Mouse (Mus musculus): ENCODE measurements around the gene Zc3h10.
A peak's percentile ranks its signal among the peaks of the same experiment; 100 is the strongest.
"Not testable (repeated sequence)": the region's sequence is repeated elsewhere in the genome, so short reads cannot be mapped to it uniquely, and the experiment has no call there.

The Zc3h10 gene

DNA sequence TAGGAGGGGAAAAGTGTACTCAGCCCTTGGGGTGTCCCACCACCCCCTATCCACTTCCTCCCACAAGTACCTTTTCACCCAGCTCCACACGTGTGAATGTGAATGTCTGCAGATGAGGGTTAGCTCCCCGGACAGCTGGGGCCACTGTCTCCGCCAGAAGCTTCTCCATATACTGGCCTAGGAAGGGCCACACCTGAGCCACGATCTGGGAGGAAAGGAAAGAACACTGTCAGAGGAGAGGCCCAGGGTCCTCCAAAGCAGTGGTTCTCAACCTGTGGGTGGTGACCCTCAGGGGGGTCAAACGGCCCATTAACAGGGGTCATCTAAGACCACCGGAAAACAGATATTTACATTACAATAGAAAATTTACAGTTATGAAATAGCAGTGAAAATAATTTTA is 25.2 kb downstream of the Zc3h10 start:
- DNase-seq: no peak

DNA sequence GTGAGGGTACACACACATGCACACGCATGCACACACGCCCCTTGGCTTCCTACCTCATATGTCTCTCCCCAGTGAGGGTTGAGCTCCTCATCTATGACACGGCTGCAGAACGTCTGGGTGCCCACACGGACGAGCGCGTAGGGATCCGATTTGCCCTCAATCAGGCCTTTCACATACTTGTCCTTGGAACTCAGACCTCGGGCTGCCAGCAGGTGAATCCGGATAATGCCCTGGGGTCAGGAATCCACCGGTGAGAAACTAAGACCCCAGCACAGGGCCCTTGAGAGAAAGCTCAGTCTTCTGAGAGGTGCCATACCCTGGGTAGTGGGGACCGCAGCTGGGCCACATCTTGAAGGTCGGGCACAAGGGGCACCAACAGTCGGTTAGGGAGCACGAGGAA is 27.0 kb downstream of the Zc3h10 start:
- DNase-seq: no peak

DNA sequence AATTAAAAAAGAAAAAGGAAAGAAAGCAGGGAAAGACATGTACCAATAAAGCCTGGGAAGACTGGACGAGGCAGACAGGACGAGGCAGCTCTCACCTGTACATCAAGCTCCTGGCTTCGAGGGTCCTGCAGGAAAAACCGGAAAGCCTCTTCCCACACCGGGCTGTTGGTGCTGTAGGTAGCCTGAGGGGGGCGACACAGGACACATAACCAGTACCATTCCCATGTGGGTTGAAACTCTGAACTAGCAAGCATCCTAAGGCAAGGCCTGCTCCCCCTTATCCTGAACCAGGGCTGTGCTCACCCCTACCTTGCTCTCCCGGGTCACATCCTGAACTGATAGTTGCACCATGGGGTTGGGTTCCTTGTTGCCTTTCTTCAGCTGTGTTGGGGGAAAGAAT is 28.7 kb downstream of the Zc3h10 start:
- DNase-seq: peak; percentile 59

DNA sequence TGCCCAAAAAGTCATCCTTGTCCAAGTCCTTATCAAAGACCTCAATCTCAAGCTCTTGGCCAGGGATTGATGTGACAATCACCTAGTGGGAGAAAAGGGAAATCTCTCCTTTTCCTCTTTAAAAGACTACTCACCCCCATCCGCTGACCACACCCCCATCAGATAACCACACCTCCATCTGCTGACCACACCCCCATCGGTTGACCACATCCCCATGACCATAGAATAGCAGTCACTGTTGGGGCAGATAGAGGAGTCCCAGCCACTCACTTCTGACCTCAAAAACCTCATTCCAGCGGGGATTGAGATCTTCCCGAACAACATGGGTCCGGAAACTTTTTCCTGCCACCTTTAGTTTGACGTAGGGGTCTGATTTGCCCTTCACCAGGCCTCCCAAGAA is 30.9 kb downstream of the Zc3h10 start:
- no peak for DNase-seq

DNA sequence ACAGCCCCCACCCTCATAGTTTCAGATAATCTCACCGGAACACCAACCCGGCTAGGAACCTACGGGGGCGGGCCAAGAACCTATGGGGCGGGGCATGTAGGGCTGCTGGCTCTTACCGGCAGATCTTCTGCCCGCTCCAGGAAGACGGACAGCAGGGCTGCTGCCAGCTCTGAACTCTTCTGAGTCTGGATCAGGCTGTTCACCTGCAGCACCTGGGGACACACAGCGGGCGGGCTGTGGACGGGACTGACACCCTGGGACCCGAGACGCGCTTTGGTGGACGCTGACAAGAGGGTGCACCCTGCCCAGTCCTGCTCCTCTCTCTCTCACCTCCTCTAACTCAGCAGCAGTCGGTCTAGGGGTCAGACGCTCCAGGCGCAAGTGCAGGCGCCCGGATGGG is 31.5 kb downstream of the Zc3h10 start:
- no peak for DNase-seq

DNA sequence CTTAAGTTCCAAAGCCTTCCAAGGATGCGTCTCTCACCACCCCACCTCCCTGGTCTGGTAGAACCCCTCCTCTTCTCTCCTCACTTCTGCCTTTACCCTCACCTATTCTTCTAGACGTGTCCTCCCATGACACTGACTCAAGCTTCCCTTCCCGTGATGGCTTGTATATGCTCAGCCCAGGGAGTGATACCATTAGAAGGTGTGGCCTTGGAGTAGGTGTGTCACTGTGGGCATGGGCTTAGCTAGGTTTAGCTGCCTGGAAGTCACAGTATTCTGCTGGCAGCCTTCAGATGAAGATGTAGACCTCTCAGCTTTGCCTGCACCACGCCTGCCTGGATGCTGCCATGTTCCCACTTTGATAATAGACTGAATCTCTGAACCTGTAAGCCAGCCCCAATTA is 32.5 kb downstream of the Zc3h10 start:
- DNase-seq: no peak

DNA sequence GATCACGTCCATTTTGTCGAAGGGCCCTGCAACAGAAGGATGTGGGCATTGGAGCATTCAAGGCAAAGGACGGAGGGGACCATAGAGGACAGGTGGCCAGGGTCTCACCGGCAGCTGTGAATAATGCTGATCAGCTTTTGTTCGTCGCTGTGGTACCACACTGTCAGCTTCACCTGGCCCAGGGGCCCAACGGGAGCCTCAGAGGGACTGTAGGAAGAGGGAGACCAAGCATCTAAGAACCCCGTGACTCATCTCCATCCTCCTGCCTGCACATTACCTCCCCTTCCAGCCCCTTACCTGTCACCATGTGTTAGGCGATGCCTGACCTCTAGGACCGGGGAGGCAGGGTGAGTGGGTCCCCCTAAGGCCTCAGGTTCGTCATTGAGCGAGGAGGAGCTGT is 35.8 kb downstream of the Zc3h10 start:
- DNase-seq: no peak

DNA sequence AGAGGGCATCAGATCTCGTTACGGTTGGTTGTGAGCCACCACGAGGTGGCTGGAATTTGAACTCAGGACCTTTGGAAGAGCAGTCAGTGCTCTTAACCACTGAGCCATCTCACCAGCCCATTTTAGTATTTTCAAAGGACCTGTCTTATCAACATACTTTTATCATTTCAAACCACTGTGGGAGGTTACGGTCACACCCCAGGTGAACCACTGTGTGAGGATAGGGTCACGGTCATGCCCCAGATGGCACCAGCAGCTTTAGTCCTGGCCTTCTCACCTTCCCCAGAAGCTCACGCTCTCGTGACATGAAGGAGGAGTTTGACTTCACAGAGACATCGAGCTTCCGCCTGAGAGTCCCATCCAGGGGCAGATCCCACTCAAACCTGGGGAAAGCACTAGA is 36.4 kb downstream of the Zc3h10 start:
- DNase-seq: no peak

DNA sequence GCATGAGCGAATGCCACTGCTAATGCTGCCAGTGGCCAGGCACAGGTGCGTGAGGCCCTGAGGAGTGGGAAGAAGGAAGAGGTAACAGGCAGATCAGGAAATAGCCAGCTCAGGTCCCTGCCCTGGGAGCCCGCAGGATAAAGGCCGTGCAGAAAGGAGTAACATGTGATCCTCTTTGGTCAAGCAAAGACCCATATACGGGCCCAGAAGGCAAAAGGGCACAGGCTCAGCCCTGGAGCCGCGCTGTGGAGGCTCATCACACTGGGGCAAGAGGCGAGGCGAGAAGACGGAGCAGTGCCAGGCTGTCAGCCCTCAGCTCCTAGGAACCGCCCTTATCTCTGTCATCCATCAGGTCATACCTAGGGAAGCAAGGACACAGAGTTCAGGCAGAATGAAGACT is 37.3 kb downstream of the Zc3h10 start:
- DNase-seq: no peak

DNA sequence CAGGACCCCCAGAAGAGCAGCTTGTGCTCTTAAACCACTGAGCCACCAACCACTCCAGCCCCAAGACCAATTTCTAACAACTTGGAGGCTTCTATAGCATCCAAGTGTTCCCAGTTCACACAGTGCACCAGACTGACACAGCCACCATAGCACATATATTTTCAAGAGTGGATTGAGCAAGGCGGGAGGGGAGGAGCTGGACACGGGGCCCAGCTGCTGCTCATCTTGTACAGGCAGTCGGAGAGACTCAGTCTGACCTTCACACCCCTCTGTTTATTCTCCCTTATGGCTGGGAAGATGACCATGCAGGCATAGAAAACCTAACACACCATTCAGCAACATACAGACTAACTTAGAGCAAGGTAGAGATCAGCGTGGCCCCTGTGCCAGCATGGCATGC is 37.7 kb downstream of the Zc3h10 start:
- DNase-seq: no peak

DNA sequence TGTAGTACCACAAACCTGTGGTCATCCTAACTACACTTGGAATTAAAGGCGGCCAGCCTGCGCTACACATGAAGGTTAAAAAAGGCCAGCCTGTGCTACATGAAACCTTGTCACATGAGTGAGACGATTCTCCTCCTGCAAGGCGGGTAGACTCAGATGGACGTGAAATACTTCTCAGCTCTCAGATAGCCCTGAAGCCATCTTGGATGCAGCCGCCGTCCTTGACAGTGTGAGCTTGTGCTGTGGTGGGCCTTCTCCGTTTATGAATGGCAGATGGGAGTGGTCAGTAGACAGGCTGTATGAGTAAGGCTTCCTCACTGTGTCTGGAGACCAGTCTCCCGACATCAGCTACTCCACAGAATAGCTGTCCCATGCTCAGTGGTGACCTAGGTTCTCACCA is 38.4 kb downstream of the Zc3h10 start:
- no peak for DNase-seq

DNA sequence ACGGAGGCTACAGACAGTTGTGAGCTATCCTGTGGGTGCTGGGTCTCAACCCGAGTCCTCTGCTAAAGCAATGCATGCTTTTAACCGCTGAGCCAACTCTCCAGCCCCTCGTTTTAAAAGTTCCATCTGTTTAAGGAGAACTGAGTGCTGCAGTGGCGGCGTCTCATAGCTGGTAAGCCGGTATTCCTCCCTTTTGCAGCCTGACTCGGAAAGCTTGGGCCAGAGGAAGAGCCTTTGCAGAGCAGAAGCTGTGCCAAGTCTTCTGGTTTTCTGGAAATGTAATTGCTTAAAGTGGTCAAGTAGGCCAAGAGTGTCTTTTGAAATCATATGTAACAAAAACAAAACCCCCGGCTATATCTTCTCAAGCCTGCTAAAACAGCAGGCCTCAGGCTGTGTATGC is 39.3 kb downstream of the Zc3h10 start:
- DNase-seq: no peak

DNA sequence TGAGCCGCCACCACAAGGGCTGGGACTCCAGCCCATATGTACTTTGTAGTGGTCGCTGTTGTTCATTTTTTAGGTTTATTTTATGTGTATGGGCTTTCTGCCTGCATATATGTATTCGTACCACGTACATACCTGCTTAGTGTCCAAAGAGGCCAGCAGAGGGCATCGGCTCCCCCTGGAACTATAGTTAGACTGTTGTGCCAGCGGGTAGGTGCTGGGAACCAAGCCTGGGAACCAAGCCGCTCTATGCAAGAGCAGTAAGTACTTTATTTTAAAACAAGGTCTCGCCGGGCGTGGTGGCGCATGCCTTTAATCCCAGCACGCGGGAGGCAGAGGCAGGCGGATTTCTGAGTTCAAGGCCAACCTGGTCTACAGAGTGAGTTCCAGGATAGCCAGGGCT is 41.6 kb downstream of the Zc3h10 start:
- no peak for DNase-seq

DNA sequence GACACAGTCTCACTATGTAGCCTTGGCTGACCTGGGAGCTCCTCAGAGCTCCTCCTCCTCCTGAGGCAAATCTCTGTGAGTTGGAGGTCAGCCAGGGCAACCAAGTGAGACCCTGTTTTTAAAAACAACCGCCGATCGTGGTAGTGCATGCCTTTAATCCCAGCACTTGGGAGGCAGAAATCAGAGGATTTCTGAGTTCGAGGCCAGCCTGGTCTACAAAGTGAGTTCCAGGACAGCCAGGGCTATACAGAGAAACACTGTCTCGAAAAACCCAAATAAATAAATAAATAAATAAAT is 42.3 kb downstream of the Zc3h10 start:
- DNase-seq: not testable (repeated sequence)

DNA sequence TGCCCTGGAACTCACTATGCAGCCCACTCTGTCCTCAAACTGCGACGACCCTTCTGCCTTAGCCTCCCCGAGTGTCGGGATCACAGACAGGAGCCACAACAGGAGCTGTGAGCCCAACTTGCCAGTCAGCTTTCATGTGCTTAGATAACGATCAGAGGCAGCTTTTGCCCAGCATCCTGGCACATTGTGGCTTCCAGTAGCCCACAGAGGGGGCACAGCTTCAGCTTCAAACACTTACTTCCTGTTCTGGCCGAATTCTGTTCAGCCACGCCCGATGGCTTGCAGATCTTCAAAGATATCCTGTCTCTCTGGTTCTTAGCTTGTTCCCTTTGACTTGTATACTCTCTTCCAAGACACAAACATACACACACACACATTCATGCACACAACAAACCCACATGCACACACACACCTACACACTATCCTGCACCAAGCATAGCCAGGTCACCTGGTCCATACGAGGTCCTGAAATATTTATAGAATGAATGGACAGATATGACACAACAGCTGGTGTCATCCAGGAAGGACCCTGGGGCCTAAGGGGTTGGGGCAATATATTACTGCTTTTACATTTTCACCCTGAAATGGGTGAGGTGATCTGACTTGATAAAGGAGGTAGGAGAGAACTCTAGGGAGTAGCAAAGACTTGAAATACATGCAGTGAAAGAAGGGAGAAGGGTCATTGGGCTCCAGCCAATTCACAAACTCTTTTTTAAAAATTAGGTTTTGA is 42.8 kb downstream of the Zc3h10 start:
- peak; percentile 50 for DNase-seq

DNA sequence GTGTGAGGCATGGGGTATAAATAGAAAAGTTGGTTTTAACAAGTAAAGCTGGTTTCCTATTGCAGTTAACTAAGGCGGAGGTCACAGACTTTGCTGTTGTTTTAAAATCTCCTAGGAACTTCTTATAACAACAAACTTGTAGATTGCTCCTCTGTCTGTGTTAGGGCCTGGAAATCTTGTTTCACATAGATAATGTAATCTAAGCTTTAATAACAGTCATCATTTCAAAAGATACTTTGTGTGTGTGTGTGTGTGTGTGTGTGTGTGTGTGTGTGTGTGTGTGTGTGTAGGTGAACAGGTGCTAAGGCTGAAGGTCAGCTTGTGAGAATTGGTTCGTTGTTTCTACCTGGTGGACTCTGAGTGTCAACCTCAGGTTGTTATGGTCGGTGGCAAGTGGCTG is 43.6 kb downstream of the Zc3h10 start:
- no peak for DNase-seq

DNA sequence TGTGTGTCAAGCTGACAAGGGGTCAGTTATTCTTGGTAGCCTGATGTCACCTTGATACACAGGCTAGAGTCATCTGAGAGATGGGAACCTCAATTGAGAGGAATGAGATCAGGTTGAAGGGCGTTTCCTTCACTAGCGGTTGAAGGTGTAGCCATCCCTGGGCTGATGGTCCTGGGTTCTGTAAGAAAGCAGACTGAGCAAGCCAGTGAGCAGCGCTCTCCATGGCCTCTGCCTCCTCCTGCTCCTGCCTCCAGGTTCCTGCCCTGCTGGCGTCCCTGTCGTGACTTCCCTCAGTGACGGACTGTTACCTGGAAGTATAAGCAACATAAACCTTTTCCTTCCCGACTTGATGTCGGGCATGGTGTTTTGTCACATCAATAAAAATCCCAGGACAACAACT is 44.0 kb downstream of the Zc3h10 start:
- no peak for DNase-seq

DNA sequence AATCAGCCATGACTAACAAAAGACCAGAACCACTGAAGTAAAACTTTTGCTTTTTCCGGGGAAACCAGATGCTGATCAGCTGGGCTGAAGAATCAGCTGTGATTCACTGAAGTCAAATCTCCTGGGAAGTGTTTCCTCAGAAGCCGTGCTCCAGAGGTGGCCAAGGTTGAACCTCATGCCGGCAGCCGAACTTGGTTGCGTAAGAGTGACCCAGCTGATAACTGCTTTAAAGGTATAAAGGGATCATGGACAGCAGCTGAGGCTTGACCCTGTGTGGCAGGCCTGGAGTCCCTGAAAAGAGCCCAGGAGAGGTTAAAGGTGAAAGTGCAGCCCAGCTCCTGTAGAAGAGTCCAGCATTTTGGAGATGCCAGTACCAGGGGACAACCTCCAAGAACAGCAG is 45.2 kb downstream of the Zc3h10 start:
- DNase-seq: no peak

DNA sequence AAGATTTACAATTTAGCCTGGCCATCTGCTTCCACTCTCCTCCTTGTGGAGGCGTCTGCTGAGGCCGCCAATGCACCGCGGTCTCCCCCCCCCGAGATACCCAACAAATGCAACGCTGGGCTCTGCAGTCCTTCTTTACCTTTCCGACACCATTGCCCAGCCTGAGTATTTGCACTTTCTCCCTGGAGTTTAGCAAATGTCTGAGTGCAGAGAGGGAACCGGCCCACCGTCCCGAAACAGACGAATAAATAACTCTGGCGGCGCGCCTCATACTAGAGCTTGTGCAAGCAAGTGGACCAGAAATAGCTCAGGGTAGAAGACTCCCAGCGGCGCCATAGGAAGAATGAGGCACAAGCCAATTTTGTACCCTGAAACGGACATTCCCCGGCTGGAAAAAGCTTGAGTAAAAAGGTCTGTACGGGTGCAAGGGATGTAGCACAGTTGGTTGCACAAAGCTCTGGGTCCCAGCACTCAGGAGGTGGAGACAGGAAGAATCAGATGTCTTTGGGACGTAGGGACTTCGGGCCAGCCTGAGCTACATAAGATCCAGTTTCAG is 48.4 kb downstream of the Zc3h10 start:
- DNase-seq: peak; percentile 61

DNA sequence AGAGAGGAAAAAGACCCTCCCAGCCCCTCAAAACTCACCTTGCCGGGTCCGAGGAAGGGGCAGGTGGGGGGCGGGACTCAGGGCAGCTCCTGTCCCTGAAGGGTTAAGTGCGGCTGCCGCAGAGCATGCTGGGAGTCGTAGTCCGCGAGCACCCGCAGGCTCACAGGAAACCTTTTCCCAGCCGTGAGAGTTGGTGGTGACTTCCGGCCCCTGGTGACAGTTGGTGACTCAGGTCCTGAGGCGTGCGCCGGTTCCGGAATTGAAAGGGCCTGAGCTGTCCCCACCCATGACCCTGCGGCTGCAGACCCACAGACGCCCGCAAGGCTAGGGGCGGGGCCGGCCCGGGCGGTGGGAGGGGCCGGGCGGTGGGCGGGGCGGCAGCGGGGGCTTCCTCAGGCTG is 49.0 kb downstream of the Zc3h10 start, which contains the start of gene Myl6b:
TSS of gene Myl6b (minus strand) at position 96 of the 400 bp plus-strand sequence.
- DNase-seq: peak; percentile 94

DNA sequence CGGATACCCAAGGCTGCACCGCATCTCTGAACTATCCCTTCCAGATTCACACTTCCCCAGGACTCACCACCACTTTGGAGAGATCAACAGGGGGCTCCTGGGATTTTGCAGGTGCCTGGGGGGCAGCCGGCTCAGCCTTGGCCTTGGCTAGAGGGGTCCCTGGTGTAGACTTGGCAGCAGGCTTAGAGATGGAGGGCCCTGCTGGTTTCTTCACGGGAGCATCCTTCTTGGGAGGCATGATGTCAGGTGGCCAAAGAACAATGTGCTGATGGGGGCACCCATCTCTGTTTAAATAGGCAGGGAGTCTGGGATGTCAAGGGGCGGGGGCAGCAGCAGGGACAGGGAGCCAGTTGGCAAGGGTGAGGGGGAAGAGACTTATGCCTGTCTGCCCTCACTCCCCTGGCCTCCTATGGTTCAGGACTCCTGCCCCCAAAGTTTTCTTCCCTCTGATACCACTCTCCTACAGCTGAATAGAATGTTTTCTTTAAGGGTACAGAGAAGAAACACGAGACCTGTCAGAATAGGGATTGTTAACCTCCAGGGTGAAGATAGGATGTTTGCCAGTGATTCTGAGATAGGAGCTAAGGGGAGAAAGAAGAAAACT is 50.3 kb downstream of the Zc3h10 start:
- no peak for DNase-seq

DNA sequence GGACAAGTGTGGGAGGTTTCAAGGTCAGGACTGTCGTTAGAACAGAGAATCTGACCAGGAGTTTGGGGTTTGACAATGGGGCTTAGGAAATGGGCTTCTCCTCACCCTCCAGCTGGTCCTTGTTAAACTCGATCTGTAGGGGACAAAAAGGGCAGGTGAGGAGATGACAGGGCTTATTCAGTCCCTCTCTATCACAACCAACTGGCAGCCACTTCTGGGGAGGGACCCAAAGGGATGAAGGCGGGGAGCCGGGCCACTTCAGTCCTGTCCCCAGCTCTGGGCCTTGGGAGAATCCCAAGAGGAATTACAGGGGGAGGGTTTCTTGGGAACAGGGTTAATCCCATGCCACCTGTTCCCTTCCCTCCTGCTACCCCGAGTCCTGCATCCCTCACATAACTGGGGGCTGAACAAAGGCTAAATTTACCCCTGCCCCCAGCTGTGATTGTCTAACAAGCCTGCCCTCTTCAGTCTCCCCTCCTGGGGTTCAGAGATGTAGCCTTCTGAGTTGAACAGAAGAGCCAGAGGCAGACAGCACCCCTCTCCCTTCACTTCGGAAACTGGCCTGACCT is 51.0 kb downstream of the Zc3h10 start:
- no peak for DNase-seq

DNA sequence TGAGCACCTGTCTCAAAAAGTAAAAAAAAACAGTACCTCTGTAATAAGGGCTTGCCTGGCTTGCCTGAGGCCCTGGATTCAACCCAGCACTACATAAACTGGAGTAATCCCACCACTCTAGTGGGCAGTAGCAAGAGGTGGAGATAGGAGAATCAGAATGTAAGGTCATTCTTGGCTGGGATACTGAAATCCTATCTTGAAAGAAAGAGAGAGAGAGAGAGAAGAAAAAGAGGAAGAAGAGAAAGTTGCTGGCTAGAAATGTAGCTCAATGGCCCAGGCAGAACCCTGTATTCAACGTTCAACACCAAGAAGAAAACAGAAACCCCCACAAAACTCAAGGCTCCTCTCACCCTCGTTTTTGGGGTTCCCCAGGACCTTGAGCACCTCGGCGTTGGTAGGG is 51.7 kb downstream of the Zc3h10 start:
- no peak for DNase-seq

DNA sequence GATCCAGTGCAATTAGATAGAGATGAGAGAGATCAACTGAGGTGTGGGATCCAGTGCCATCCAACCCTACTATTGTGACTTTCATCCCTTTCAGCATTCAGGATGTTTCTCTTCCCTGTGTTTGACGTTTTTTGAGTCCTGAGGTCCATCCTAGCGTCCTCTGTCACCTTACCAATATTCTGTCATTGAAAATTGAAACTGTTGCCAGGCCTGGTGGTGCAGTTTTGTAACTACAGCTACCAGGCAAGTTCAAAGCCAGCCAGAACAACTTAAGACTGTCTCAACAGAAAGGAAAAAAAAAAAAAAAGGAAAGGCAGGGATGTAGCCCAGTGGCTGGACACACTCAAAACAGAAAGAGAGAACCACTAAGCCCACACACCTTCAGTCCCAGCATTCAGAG is 52.3 kb downstream of the Zc3h10 start:
- no peak for DNase-seq
